Mouse (Mus musculus): Measurements from ENCODE around the gene Slit3. TPM values are rescaled to one million over a fixed set of nuclear protein-coding genes. Genes with fewer than 3 reads are reported as not detected.

Gene Slit3
- polyA plus RNA-seq, 1 experiment = 6.4 TPM

DNA sequence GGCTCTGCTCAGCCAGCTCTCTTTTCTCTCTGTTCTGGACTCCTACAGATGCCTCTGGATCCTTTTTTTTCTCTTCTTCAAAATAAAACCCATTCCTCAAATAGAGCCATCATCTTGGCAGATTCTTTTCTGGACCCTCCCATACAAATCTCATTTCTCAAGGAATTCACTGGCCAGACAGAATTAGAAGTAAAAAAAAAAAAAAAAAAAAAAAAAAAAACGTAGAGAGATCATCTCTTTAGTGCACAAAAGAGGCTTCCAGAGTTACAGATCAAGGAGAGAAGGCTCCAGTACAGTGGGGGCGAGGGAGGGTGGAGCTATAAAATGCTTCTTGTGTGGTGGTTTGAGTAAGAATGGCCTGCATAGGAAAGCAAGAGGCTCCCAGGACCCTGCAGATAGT, 10.2 kb upstream of the Slit3 start:
- H3K27ac ChIP-seq (ENCODE audit: control insufficient read depth, insufficient read depth, low read length) = no peak overlapping the region
- H3K4me1 ChIP-seq (replicated peaks; ENCODE audit: control insufficient read depth, insufficient read depth, low read length) = no peaks in the 10 kb centered on the region
- no peak for TF ChIP-seq CTCF (IDR thresholded peaks at IDR 0.05; ENCODE audit: borderline replicate concordance, control insufficient read depth, extremely low read depth, insufficient read depth, low read length, poor library complexity)
- no peak for TF ChIP-seq POLR2A (IDR thresholded peaks at IDR 0.05; ENCODE audit: control insufficient read depth, extremely low read depth, insufficient read depth, low read length, poor library complexity)
- H3K27me3 ChIP-seq (ENCODE audit: control insufficient read depth, insufficient read depth, low read length) = no peaks in the 10 kb centered on the region
- no peak overlapping the region for H3K4me3 ChIP-seq (ENCODE audit: control insufficient read depth, insufficient read depth, low read length)
- H3K36me3 ChIP-seq (ENCODE audit: control insufficient read depth, insufficient read depth, low read length) = no peaks in the 10 kb centered on the region
- WGBS = 64% methylated on average over 2 of the region's 2 CpGs
- no peak for DNase-seq

GRCm38 (mm10) chr11:35113290-35113689, 7.7 kb upstream of the Slit3 start:
- TF ChIP-seq CTCF (IDR thresholded peaks at IDR 0.05; ENCODE audit: borderline replicate concordance, control insufficient read depth, extremely low read depth, insufficient read depth, low read length, poor library complexity) = no peak
- TF ChIP-seq POLR2A (IDR thresholded peaks at IDR 0.05; ENCODE audit: control insufficient read depth, extremely low read depth, insufficient read depth, low read length, poor library complexity) = no peak
- 92% methylated on average over 1 of the region's 1 CpGs for WGBS
- DNase-seq = no peak
- Histone ChIP-seq H3K4me1 (replicated peaks; ENCODE audit: control insufficient read depth, insufficient read depth, low read length) (no peaks in the 10 kb centered on the region), H3K27me3 (ENCODE audit: control insufficient read depth, insufficient read depth, low read length) (no peaks in the 10 kb centered on the region), H3K4me3 (ENCODE audit: control insufficient read depth, insufficient read depth, low read length) (no peak overlapping the region), H3K36me3 (ENCODE audit: control insufficient read depth, insufficient read depth, low read length) (no peaks in the 10 kb centered on the region), H3K27ac (ENCODE audit: control insufficient read depth, insufficient read depth, low read length) (no peak overlapping the region)

GRCm38 (mm10) chr11:35116436-35116835, 4.6 kb upstream of the Slit3 start:
- Histone ChIP-seq H3K27ac (ENCODE audit: control insufficient read depth, insufficient read depth, low read length) (no peak overlapping the region), H3K4me1 (replicated peaks; ENCODE audit: control insufficient read depth, insufficient read depth, low read length) (no peaks in the 10 kb centered on the region), H3K36me3 (ENCODE audit: control insufficient read depth, insufficient read depth, low read length) (no peaks in the 10 kb centered on the region), H3K4me3 (ENCODE audit: control insufficient read depth, insufficient read depth, low read length) (no peak overlapping the region), H3K27me3 (ENCODE audit: control insufficient read depth, insufficient read depth, low read length) (no peaks in the 10 kb centered on the region; the same call in none of the 2 replicates)
- 85% methylated on average over 3 of the region's 3 CpGs for WGBS
- no peak for DNase-seq
- no peak for TF ChIP-seq POLR2A (IDR thresholded peaks at IDR 0.05; ENCODE audit: control insufficient read depth, extremely low read depth, insufficient read depth, low read length, poor library complexity)
- no peak for TF ChIP-seq CTCF (IDR thresholded peaks at IDR 0.05; ENCODE audit: borderline replicate concordance, control insufficient read depth, extremely low read depth, insufficient read depth, low read length, poor library complexity)

DNA sequence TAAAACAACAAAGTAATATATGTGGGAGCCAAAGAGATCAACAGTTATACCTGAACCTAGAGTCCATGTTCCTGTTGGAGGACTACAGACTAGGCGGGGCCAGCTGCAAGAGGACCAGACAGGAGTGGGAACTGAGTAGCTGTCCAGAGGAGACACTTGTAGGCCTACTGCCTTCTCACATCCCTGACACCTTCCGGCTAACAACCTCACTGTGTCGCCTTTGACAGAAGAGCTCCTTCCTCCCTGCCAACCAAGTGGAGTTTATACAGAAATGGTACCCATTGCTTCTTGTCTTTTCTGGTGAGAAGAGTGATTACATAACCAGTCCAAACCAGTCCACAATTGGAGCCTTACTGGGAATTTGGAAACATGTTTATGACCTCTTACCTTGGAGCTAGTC, 3.2 kb upstream of the Slit3 start:
- Histone ChIP-seq H3K36me3 (ENCODE audit: control insufficient read depth, insufficient read depth, low read length) (no peaks in the 10 kb centered on the region), H3K4me1 (replicated peaks; ENCODE audit: control insufficient read depth, insufficient read depth, low read length) (no peaks in the 10 kb centered on the region), H3K4me3 (ENCODE audit: control insufficient read depth, insufficient read depth, low read length) (no peak overlapping the region), H3K27me3 (ENCODE audit: control insufficient read depth, insufficient read depth, low read length) (peaks cover 3% of the 10 kb centered on the region), H3K27ac (ENCODE audit: control insufficient read depth, insufficient read depth, low read length) (no peak overlapping the region)
- DNase-seq = no peak
- WGBS = 94% methylated on average over 3 of the region's 3 CpGs
- TF ChIP-seq CTCF (IDR thresholded peaks at IDR 0.05; ENCODE audit: borderline replicate concordance, control insufficient read depth, extremely low read depth, insufficient read depth, low read length, poor library complexity) (no peak), POLR2A (IDR thresholded peaks at IDR 0.05; ENCODE audit: control insufficient read depth, extremely low read depth, insufficient read depth, low read length, poor library complexity) (no peak)

- H3K4me3 ChIP-seq (ENCODE audit: control insufficient read depth, insufficient read depth, low read length) = no peak overlapping the region
- no peak for TF ChIP-seq POLR2A (IDR thresholded peaks at IDR 0.05; ENCODE audit: control insufficient read depth, extremely low read depth, insufficient read depth, low read length, poor library complexity)
- no peak for TF ChIP-seq CTCF (IDR thresholded peaks at IDR 0.05; ENCODE audit: borderline replicate concordance, control insufficient read depth, extremely low read depth, insufficient read depth, low read length, poor library complexity)
- no peaks in the 10 kb centered on the region for H3K4me1 ChIP-seq (replicated peaks; ENCODE audit: control insufficient read depth, insufficient read depth, low read length)
- peaks cover 3% of the 10 kb centered on the region for H3K27me3 ChIP-seq (ENCODE audit: control insufficient read depth, insufficient read depth, low read length)
- 81% methylated on average over 6 of the region's 6 CpGs for WGBS
- no peaks in the 10 kb centered on the region for H3K36me3 ChIP-seq (ENCODE audit: control insufficient read depth, insufficient read depth, low read length)
- no peak overlapping the region for H3K27ac ChIP-seq (ENCODE audit: control insufficient read depth, insufficient read depth, low read length)
- DNase-seq = no peak
Observed at GRCm38 (mm10) chr11:35118731-35119130, 2.3 kb upstream of the Slit3 start.

DNA sequence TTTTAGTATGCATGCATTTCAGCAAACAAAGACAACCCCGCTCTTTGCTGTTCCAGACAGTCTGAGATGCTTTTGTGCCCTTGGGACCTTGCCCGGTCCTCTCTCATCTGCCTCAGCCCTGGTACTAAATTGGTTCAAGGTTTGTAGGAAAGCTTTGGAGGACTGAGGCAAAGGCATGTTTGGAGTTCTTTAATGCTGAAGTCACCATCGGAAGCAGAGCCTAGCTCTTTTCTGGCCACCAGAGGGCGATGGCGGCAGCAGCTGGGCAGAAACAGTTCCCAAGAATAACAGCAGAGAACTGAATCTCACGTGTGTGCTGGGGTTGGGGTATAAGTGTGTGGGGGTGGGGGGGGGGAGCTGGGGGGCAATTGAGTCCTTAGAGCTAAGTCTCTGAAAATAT, 1.7 kb upstream of the Slit3 start:
- H3K36me3 ChIP-seq (ENCODE audit: control insufficient read depth, insufficient read depth, low read length) = no peaks in the 10 kb centered on the region
- WGBS = 21% methylated on average over 6 of the region's 6 CpGs
- no peaks in the 10 kb centered on the region for H3K4me1 ChIP-seq (replicated peaks; ENCODE audit: control insufficient read depth, insufficient read depth, low read length)
- H3K27ac ChIP-seq (ENCODE audit: control insufficient read depth, insufficient read depth, low read length) = no peak overlapping the region
- TF ChIP-seq POLR2A (IDR thresholded peaks at IDR 0.05; ENCODE audit: control insufficient read depth, extremely low read depth, insufficient read depth, low read length, poor library complexity) = no peak
- peak; percentile 81; the same call in 1 of the 2 replicates for TF ChIP-seq CTCF (IDR thresholded peaks at IDR 0.05; ENCODE audit: borderline replicate concordance, control insufficient read depth, extremely low read depth, insufficient read depth, low read length, poor library complexity)
- H3K4me3 ChIP-seq (ENCODE audit: control insufficient read depth, insufficient read depth, low read length) = no peak overlapping the region
- peaks cover 3% of the 10 kb centered on the region for H3K27me3 ChIP-seq (ENCODE audit: control insufficient read depth, insufficient read depth, low read length)
- peak; percentile 67 for DNase-seq

- no peak for DNase-seq
- no peaks in the 10 kb centered on the region for H3K36me3 ChIP-seq (ENCODE audit: control insufficient read depth, insufficient read depth, low read length)
- 19% methylated on average over 5 of the region's 5 CpGs for WGBS
- H3K27ac ChIP-seq (ENCODE audit: control insufficient read depth, insufficient read depth, low read length) = no peak overlapping the region
- TF ChIP-seq CTCF (IDR thresholded peaks at IDR 0.05; ENCODE audit: borderline replicate concordance, control insufficient read depth, extremely low read depth, insufficient read depth, low read length, poor library complexity) (no peak), POLR2A (IDR thresholded peaks at IDR 0.05; ENCODE audit: control insufficient read depth, extremely low read depth, insufficient read depth, low read length, poor library complexity) (no peak)
- H3K27me3 ChIP-seq (ENCODE audit: control insufficient read depth, insufficient read depth, low read length) = peaks cover 3% of the 10 kb centered on the region
- H3K4me3 ChIP-seq (ENCODE audit: control insufficient read depth, insufficient read depth, low read length) = no peak overlapping the region
- no peaks in the 10 kb centered on the region for H3K4me1 ChIP-seq (replicated peaks; ENCODE audit: control insufficient read depth, insufficient read depth, low read length)
Observed at GRCm38 (mm10) chr11:35120076-35120475, 948 bp upstream of the Slit3 start.

Data from thymus, adult 2 months (tissue).